Mouse (Mus musculus) bone marrow macrophage, adult 2 months (primary cell): ENCODE results near the gene Ell2. TPM values are rescaled to one million over a fixed set of nuclear protein-coding genes. Genes with fewer than 3 reads are reported as not detected.

Experiments used
- H3K27ac ChIP-seq: 2 replicates; pipeline ENCODE4 v1.5.1; 2012; ENCODE audit warnings: low read depth, low read length; ENCODE audit not compliant: insufficient read depth
- H3K4me1 ChIP-seq: 2 replicates; pipeline ENCODE4 v1.6.1; 2012; ENCODE audit warnings: low read length; ENCODE audit not compliant: control insufficient read depth, insufficient read depth
- H3K4me3 ChIP-seq: 2 replicates; pipeline ENCODE4 v1.5.1; 2012; ENCODE audit warnings: mild to moderate bottlenecking, low read length, moderate library complexity; ENCODE audit not compliant: insufficient read depth
- CTCF ChIP-seq: IDR thresholded peaks from 2 replicates; pipeline ENCODE4 v1.5.1; 2012; ENCODE audit warnings: low read depth, mild to moderate bottlenecking, low read length, moderate library complexity
- POLR2A ChIP-seq: IDR thresholded peaks from 2 replicates; pipeline ENCODE4 v1.6.1; 2012; ENCODE audit warnings: mild to moderate bottlenecking, low read depth, low read length, borderline replicate concordance
- polyA plus RNA-seq: library from polyadenylated mRNA; stranded (reverse); fragments of >200 nt; gene quantifications from 2 replicates; pipeline ENCODE4 v1.2.4, GENCODE M21; 2012; ENCODE audit not compliant: missing spikeins, insufficient read depth, insufficient read length

Gene Ell2
- polyA plus RNA-seq, 1 experiment, result 37.3 TPM

- no peak overlapping the region for H3K27ac ChIP-seq
- H3K4me3 ChIP-seq, result no peak overlapping the region
- no peak for TF ChIP-seq CTCF
- no peak for TF ChIP-seq POLR2A
- no peaks in the 10 kb centered on the region for H3K4me1 ChIP-seq
Measured at GRCm38 (mm10) chr13:75760859-75761548, 54.4 kb downstream of the Ell2 start.

- H3K4me3 ChIP-seq, result no peak overlapping the region
- no peak overlapping the region for H3K27ac ChIP-seq
- no peaks in the 10 kb centered on the region for H3K4me1 ChIP-seq
- TF ChIP-seq POLR2A, result no peak
- TF ChIP-seq CTCF, result no peak
Measured at GRCm38 (mm10) chr13:75762759-75763158, 56.2 kb downstream of the Ell2 start.

GRCm38 (mm10) chr13:75763280-75763679 is 56.7 kb downstream of the Ell2 start:
- TF ChIP-seq CTCF (no peak), POLR2A (no peak)
- Histone ChIP-seq H3K4me3 (no peak overlapping the region), H3K4me1 (no peaks in the 10 kb centered on the region), H3K27ac (no peak overlapping the region)

GRCm38 (mm10) chr13:75765742-75766141 is 59.2 kb downstream of the Ell2 start:
- Histone ChIP-seq H3K4me1 (no peaks in the 10 kb centered on the region), H3K4me3 (no peak overlapping the region), H3K27ac (no peak overlapping the region)
- TF ChIP-seq CTCF (no peak), POLR2A (no peak)

GRCm38 (mm10) chr13:75766238-75766637 is 59.7 kb downstream of the Ell2 start:
- H3K4me1 ChIP-seq, result no peaks in the 10 kb centered on the region
- H3K27ac ChIP-seq, result no peak overlapping the region
- TF ChIP-seq CTCF (no peak), POLR2A (no peak)
- H3K4me3 ChIP-seq, result no peak overlapping the region

GRCm38 (mm10) chr13:75766967-75767366 is 60.4 kb downstream of the Ell2 start:
- Histone ChIP-seq H3K4me3 (no peak overlapping the region), H3K27ac (no peak overlapping the region), H3K4me1 (no peaks in the 10 kb centered on the region)
- TF ChIP-seq POLR2A (no peak), CTCF (no peak)

GRCm38 (mm10) chr13:75770744-75771143 is 64.2 kb downstream of the Ell2 start:
- Histone ChIP-seq H3K4me3 (no peak overlapping the region), H3K4me1 (no peaks in the 10 kb centered on the region), H3K27ac (no peak overlapping the region)
- TF ChIP-seq POLR2A (no peak), CTCF (no peak)

GRCm38 (mm10) chr13:75771404-75771803 is 64.8 kb downstream of the Ell2 start:
- Histone ChIP-seq H3K4me3 (no peak overlapping the region), H3K4me1 (no peaks in the 10 kb centered on the region), H3K27ac (no peak overlapping the region)
- TF ChIP-seq POLR2A (no peak), CTCF (no peak)

- Histone ChIP-seq H3K4me1 (peaks cover 5% of the 10 kb centered on the region), H3K4me3 (no peak overlapping the region), H3K27ac (no peak overlapping the region)
- TF ChIP-seq POLR2A (no peak), CTCF (no peak)
Measured at GRCm38 (mm10) chr13:75771984-75772730, 65.6 kb downstream of the Ell2 start.

GRCm38 (mm10) chr13:75775961-75776360 is 69.4 kb downstream of the Ell2 start:
- H3K4me1 ChIP-seq, result peaks cover 23% of the 10 kb centered on the region
- H3K4me3 ChIP-seq, result no peak overlapping the region
- TF ChIP-seq POLR2A, result no peak
- TF ChIP-seq CTCF, result no peak
- no peak overlapping the region for H3K27ac ChIP-seq

- no peak overlapping the region for H3K27ac ChIP-seq
- peaks cover 23% of the 10 kb centered on the region for H3K4me1 ChIP-seq
- H3K4me3 ChIP-seq, result no peak overlapping the region
Measured at GRCm38 (mm10) chr13:75776692-75777091, 70.1 kb downstream of the Ell2 start.

More at GRCm38 (mm10) chr13:75776692-75777091, 70.1 kb downstream of the Ell2 start:
- TF ChIP-seq POLR2A (no peak), CTCF (no peak)
